Mouse (Mus musculus): ENCODE data around the gene Psmd3. TPM values are rescaled to one million over a fixed set of nuclear protein-coding genes. Genes with fewer than 3 reads are reported as not detected.

Gene Psmd3
- polyA plus RNA-seq, 1 experiment from 2014 or later, result 255 TPM

DNA sequence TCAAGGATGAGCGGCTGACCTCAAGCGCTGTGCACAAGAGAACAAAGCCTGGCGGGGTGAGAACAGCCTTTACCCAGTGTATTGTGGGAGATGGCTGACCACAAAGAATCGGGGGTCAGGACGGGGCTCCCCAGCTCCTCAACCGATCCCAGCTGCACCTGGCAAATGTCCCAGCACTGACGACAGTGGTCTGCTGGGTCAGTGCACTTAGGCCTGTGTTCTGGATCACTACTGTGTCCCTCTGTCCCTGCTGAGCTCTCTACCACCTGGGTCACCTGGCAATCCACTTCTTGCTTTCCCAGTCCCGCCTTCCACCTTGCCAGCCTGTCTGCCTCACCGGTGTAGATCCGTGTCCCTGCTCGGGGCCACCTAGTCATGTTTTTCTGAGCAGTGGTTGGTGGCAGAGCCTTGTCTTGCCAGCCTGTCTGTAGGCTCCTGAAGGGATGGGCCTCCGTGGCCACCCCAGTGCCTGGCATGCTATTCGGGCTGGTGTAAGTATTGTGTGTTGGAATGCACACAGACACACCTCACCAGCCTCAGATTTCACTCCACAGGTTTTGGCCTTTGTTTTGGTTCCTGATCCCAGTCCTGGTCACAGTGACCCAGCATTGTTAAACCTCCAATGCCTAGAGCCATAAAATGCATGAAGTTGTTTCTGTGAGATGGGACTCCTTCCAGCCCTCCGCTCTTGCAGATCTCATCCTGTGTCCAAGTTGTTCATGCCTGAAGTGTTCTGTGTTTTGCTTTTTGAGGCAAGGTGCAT lies 14.3 kb downstream of the Psmd3 start:
- WGBS, result 86% methylated on average over 14 of the region's 14 CpGs
- H3K4me3 ChIP-seq, result no peak overlapping the region
- H3K27me3 ChIP-seq (ENCODE audit: insufficient read depth, poor library complexity, severe bottlenecking), result peaks cover 13% of the 10 kb centered on the region; the same call in 1 of the 2 replicates
- H3K36me3 ChIP-seq, result peaks cover 56% of the 10 kb centered on the region
- H3K4me1 ChIP-seq, result peaks cover 14% of the 10 kb centered on the region; the same call in 1 of the 2 replicates
- H3K9me3 ChIP-seq, result no peaks in the 10 kb centered on the region
- H3K27ac ChIP-seq, result 0 out of 2 replicates have a peak overlapping the region, but pooled peaks have one; percentile 10
- no peak for DNase-seq (ENCODE audit: low spot score)

DNA sequence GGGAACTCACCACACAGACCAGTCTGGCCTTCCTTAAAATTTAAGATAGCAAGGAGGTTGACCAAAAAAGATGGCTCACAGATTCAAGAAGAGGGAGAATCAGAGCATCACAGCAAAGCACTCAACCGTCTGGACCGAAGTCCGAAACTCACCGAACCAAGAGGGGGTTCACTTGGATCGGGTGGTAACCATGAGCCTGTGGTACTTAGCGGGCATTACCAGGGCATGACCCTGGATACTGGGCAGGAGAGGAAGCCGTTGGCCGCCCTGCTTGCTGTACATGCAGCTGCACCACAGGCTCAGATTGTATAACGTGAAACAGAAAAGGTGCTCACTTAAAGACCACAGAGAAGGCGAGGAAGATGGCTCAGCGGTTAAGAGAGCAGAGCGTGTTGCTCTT lies 14.9 kb downstream of the Psmd3 start:
- Histone ChIP-seq H3K27ac (no peak overlapping the region), H3K27me3 (ENCODE audit: insufficient read depth, poor library complexity, severe bottlenecking) (peaks cover 19% of the 10 kb centered on the region; the same call in 1 of the 2 replicates), H3K36me3 (peaks cover 50% of the 10 kb centered on the region), H3K4me3 (no peak overlapping the region), H3K4me1 (peaks cover 14% of the 10 kb centered on the region; the same call in 1 of the 2 replicates), H3K9me3 (no peaks in the 10 kb centered on the region)
- no peak for DNase-seq (ENCODE audit: low spot score)
- 89% methylated on average over 12 of the region's 12 CpGs for WGBS

DNA sequence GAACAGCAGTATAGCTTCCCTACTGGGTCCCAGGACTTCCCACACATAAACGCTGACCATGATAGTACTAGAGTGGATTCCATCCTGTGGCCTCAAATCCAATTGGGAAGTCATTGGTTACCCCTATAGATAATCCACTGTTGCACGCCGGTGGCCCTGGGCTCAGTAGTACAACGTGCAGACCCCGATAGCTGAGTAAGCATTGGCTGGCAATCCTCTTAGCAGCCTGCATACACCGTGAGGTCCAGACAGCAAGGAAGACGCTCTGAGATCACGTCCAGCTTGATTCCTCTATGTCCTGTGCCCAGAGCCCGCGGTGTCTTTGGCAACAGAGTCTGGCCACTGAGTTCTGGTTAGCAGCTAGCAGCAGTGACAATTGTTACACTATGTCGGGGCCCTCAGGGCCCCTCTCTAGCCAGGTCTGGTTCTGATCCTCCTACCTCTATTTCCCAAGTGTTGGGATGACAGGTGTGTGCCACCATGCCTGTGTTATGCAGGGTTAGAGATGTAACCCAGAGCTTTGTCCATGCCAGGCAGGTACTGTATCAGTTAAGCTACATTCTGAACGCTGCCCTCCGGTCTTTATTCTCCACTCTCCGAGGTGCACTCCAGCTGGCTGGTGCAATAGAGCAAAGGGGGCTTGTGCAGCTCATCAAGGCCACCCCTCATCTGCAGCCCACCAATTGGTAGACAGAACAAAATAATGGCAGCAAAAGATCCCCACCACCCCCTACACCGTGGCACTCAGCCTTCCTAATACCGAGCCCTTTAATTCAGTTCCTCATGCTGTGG lies 16.7 kb downstream of the Psmd3 start:
- H3K4me1 ChIP-seq, result peaks cover 14% of the 10 kb centered on the region; the same call in 1 of the 2 replicates
- DNase-seq (ENCODE audit: low spot score), result no peak
- H3K27ac ChIP-seq, result no peak overlapping the region
- peaks cover 34% of the 10 kb centered on the region for H3K36me3 ChIP-seq
- H3K9me3 ChIP-seq, result no peaks in the 10 kb centered on the region
- peaks cover 19% of the 10 kb centered on the region; the same call in 1 of the 2 replicates for H3K27me3 ChIP-seq (ENCODE audit: insufficient read depth, poor library complexity, severe bottlenecking)
- WGBS, result 82% methylated on average over 16 of the region's 16 CpGs
- H3K4me3 ChIP-seq, result no peak overlapping the region

DNA sequence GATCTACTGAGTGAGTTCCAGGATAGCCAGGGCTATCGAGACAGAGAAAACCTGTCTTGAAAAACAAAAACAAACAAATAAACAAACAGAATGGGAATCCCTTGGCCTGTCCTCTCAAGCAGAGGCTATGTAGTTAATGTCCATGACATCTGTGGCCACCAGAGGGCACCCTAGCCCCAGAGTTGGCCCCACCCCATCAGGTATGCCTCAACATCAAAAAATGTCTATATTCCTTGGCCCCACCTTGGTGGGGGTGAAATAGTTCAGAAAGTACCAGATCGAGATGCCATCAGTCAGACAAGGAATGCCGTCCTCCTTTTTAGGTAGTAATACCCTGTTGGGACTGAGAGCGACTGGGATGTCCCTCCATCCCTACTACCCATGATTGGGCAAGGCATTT lies 17.6 kb downstream of the Psmd3 start:
- H3K4me3 ChIP-seq, result no peak overlapping the region
- H3K27me3 ChIP-seq (ENCODE audit: insufficient read depth, poor library complexity, severe bottlenecking), result peaks cover 19% of the 10 kb centered on the region; the same call in 1 of the 2 replicates
- H3K27ac ChIP-seq, result no peak overlapping the region
- no peak for DNase-seq (ENCODE audit: low spot score)
- peaks cover 14% of the 10 kb centered on the region; the same call in 1 of the 2 replicates for H3K4me1 ChIP-seq
- 30% methylated on average over 4 of the region's 4 CpGs for WGBS
- peaks cover 34% of the 10 kb centered on the region for H3K36me3 ChIP-seq
- H3K9me3 ChIP-seq, result no peaks in the 10 kb centered on the region

DNA sequence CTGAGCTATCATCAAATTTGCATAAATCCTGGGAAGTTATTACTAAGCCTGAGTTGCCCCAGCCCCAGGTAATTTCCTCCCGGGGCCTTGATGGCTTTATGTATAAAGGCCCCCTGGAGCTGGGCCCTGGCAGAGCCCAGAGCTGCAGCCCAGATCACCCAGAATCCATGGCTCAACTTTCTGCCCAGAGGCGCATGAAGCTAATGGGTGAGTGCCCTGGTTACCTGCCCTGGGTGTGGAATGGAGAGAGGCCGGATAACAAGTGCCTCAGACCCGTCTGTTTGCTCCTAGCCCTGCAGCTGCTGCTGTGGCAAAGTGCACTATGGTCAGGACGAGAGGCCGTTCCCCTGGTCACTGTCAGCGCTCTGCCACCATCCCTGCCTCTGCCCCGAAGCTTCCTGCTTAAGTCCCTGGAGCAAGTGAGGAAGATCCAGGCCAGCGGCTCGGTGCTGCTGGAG lies 18.9 kb downstream of the Psmd3 start, which contains the start of gene Csf3:
Gene Csf3, plus strand, starts transcription at position 51 of the 458 bp plus-strand sequence.
- peaks cover 9% of the 10 kb centered on the region; the same call in 1 of the 2 replicates for H3K4me1 ChIP-seq
- DNase-seq (ENCODE audit: low spot score), result no peak
- H3K27ac ChIP-seq, result peak within 1 kb of the TSS; percentile 2; the same call in 1 of the 2 replicates
- 38% methylated on average over 10 of the region's 10 CpGs for WGBS
- peaks cover 19% of the 10 kb centered on the region; the same call in 1 of the 2 replicates for H3K27me3 ChIP-seq (ENCODE audit: insufficient read depth, poor library complexity, severe bottlenecking)
- H3K9me3 ChIP-seq, result no peaks in the 10 kb centered on the region
- peaks cover 34% of the 10 kb centered on the region for H3K36me3 ChIP-seq
- H3K4me3 ChIP-seq, result no peak within 1 kb of the TSS

- WGBS, result 69% methylated on average over 5 of the region's 5 CpGs
- Histone ChIP-seq H3K4me3 (no peak overlapping the region), H3K9me3 (no peaks in the 10 kb centered on the region)
These were observed 20.0 kb downstream of the Psmd3 start for GRCm38 (mm10) chr11:98702323-98702722.

DNA sequence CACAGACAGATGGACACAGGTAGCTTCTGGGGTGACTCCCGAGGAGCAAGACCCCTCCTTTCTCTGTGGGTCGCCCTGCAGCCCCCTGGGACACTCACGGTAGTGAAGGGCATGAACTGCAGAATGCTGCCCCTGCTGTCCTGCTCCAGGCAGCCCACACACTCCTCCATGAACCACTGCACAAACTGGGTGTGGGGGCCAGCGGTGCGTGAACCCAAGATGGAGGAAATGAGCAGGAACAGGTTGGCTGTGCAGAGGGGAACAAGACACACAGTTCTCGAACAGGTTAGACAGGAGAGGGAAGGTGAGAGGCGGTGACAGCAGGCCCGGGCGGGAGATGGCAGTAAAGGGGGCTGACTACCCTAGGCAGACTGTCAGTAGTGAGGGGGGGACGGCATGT lies 22.7 kb downstream of the Psmd3 start:
- H3K36me3 ChIP-seq, result peaks cover 62% of the 10 kb centered on the region
- H3K9me3 ChIP-seq, result no peaks in the 10 kb centered on the region
- WGBS, result 87% methylated on average over 10 of the region's 10 CpGs
- H3K27ac ChIP-seq, result no peak overlapping the region
- H3K4me1 ChIP-seq, result peaks cover 23% of the 10 kb centered on the region
- H3K4me3 ChIP-seq, result no peak overlapping the region
- peaks cover 19% of the 10 kb centered on the region; the same call in 1 of the 2 replicates for H3K27me3 ChIP-seq (ENCODE audit: insufficient read depth, poor library complexity, severe bottlenecking)
- DNase-seq (ENCODE audit: low spot score), result no peak

More at GRCm38 (mm10) chr11:98702323-98702722, 20.0 kb downstream of the Psmd3 start:
- no peak overlapping the region for H3K27ac ChIP-seq
- H3K27me3 ChIP-seq (ENCODE audit: insufficient read depth, poor library complexity, severe bottlenecking), result peaks cover 19% of the 10 kb centered on the region; the same call in 1 of the 2 replicates
- no peak for DNase-seq (ENCODE audit: low spot score)
- H3K36me3 ChIP-seq, result peaks cover 37% of the 10 kb centered on the region
- H3K4me1 ChIP-seq, result peaks cover 9% of the 10 kb centered on the region; the same call in 1 of the 2 replicates

DNA sequence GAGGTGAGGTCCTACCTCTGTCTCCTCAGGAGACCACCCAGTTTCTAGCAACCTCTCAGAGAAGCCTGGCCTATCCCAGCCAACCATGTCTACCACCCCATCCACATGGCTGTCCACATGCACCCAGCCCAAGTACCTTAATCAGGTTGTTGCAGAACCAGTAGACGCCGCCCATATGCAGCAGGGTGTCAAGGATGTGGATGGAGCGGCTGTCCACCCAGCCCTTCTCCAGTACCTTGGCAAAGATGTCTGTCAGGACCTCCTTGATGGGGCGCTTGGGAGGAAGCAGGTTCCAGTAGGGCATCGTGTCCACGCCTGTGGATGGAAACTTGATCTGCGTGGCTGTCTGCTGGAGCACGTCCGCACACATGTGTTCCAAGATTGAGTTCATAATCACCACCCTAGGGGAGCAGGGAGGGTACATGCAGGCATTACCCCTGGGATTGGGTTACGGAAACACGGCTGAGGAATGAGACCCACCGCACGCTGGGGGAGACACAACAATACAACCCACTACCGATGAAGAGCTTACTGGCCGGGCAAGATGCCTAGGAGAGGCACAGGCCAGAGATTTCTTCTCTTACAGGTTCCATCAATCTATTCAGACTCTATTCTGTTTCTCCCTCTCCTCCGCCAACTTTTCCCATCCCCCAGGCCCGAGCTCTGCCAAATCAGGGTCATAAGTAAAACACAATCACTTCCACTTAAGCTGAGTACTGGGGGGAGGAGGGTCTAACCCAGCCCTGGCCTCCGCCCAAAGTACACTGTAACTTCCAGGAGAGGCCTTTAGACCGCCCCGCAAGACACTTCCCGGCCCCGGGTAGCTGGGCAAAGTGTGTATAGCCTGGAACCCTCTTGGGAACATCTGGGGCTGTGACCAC lies 25.3 kb downstream of the Psmd3 start:
- WGBS, result 91% methylated on average over 22 of the region's 22 CpGs
- Histone ChIP-seq H3K36me3 (peaks cover 76% of the 10 kb centered on the region), H3K27me3 (ENCODE audit: insufficient read depth, poor library complexity, severe bottlenecking) (no peaks in the 10 kb centered on the region), H3K27ac (no peak overlapping the region; the same call in 1 of the 2 replicates), H3K9me3 (no peaks in the 10 kb centered on the region), H3K4me1 (peaks cover 25% of the 10 kb centered on the region), H3K4me3 (no peak overlapping the region)
- DNase-seq (ENCODE audit: low spot score), result no peak

GRCm38 (mm10) chr11:98708282-98708956 lies 26.1 kb downstream of the Psmd3 start:
- Histone ChIP-seq H3K27ac (0 out of 2 replicates have a peak overlapping the region, but pooled peaks have one; percentile 12), H3K4me3 (no peak overlapping the region), H3K9me3 (no peaks in the 10 kb centered on the region), H3K4me1 (peaks cover 25% of the 10 kb centered on the region), H3K27me3 (ENCODE audit: insufficient read depth, poor library complexity, severe bottlenecking) (no peaks in the 10 kb centered on the region), H3K36me3 (peaks cover 82% of the 10 kb centered on the region)
- DNase-seq (ENCODE audit: low spot score), result no peak
- 92% methylated on average over 19 of the region's 19 CpGs for WGBS

DNA sequence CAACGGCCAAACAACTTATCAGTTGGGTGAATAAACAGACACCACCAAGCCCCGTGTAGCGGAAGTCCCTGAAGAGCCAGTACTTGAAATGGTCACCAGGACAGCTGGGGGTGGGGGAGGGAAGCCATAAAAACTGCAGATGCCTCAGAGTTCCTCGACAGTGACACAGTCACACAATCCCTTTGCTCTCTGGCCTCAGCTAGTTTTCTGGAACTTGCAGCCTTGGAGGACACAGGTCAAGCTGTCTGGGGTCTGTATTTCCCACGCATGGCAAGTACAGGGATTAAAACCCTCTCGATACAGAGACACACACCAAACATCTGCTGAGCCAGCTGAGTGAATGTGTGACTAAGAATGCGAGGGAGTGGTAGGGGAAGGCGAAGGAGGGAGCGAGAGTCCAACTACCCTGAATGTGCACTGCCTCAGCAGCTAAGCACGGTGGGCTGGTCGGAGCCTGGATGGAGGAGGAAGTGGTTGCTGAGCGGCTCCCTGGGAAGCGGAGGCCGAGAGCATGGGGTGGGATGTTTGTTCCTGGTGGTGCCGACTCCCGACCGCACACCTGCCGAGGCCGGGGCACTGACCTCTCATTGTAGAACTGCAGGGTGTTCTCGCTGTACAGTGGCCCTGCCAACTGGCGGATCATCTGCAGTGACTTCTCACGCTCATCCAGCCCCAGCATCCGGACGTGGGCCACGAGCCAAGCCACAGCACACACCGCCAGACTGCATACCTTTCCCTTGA lies 26.8 kb downstream of the Psmd3 start:
- Histone ChIP-seq H3K4me1 (peaks cover 25% of the 10 kb centered on the region), H3K4me3 (no peak overlapping the region), H3K36me3 (peaks cover 85% of the 10 kb centered on the region), H3K27me3 (ENCODE audit: insufficient read depth, poor library complexity, severe bottlenecking) (no peaks in the 10 kb centered on the region), H3K27ac (no peak overlapping the region), H3K9me3 (no peaks in the 10 kb centered on the region)
- WGBS, result 79% methylated on average over 26 of the region's 26 CpGs
- DNase-seq (ENCODE audit: low spot score), result no peak

GRCm38 (mm10) chr11:98710416-98711045 lies 28.2 kb downstream of the Psmd3 start:
- Histone ChIP-seq H3K27me3 (ENCODE audit: insufficient read depth, poor library complexity, severe bottlenecking) (no peaks in the 10 kb centered on the region), H3K36me3 (peaks cover 85% of the 10 kb centered on the region), H3K27ac (peak overlapping the region; percentile 24; the same call in 1 of the 2 replicates), H3K4me1 (peaks cover 25% of the 10 kb centered on the region), H3K9me3 (no peaks in the 10 kb centered on the region), H3K4me3 (no peak overlapping the region)
- 42% methylated on average over 12 of the region's 12 CpGs for WGBS
- DNase-seq (ENCODE audit: low spot score), result peak; percentile 92
